In the genomic region with DNA sequence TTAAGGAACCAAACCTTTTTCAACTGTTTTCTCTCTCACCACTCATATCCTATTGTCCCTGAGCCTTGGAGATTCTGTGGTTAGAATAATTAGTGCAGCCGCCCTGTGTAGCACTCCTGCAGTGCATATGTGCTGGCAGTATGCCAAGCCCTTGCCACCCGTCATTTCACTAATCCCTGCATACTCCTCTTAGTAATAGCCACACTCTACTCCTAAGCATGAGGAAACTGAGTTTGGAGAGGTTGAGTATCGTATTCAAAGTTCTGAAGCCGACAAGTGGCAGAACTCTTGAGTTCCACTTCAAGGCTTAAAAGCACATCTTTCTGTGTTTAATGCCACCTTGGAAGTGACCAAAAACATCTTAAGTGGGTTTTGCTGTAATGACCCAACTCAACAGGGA, we compare ENCODE assay signal across 16 mouse cellular contexts. TPM values are rescaled to one million over a fixed set of nuclear protein-coding genes. Genes with fewer than 3 reads are reported as not detected.
DNase-seq lines count a peak whose midpoint lies in the region; ATAC-seq and TF ChIP-seq lines count a peak whose summit lies in the region.
"Had no signal": no experiment of that assay in that cellular context is flagged by ENCODE, and none has a peak within 500 bp of the region (broad histone marks: within the 10 kb centered on the region; RNA-seq: fewer than 3 reads in every experiment).

No protein-coding gene starts in this region.

- no peak for ATAC-seq in intestine, embryonic 14.5 days (replicated peaks; ENCODE audit: low FRiP score, low TSS enrichment, low read depth)
- ATAC-seq in intestine, postnatal 0 days = no peak
- ATAC-seq in lung, postnatal 0 days = peak; percentile 92

- no peak for DNase-seq in intestine, embryonic 14.5 days (ENCODE audit: low spot score)
- DNase-seq in MEL (ENCODE audit: low read depth, low spot score) = peak; percentile 12
- peak; percentile 74 for DNase-seq in brain, embryonic 14.5 days (ENCODE audit: low read depth)
- peak; percentile 85 for DNase-seq in lung, postnatal 0 days (ENCODE audit: low spot score)
- no peak for DNase-seq in right cerebral cortex, postnatal 10 days (ENCODE audit: low spot score in 2 of 2)
- DNase-seq in frontal cortex, postnatal 25 days (ENCODE audit: low spot score in 2 of 2) = no peak
- DNase-seq in adrenal gland, postnatal 36 days = no peak
- DNase-seq: adrenal gland, adult 8-10 months; gastrocnemius, postnatal 10 days; kidney, adult 9 months; spleen, adult 18-20 months had no signal

- H3K4me1 ChIP-seq in intestine, embryonic 14.5 days (replicated peaks; ENCODE audit: control insufficient read depth, insufficient read depth, low read length) = no peaks in the 10 kb centered on the region
- H3K4me1 ChIP-seq in intestine, postnatal 0 days (replicated peaks; ENCODE audit: control insufficient read depth, insufficient read depth, low read length) = no peaks in the 10 kb centered on the region
- no peaks in the 10 kb centered on the region; a peak in 1 of 4 replicates for H3K4me1 ChIP-seq in MEL (ENCODE audit: control insufficient read depth in 1 of 2, insufficient read depth in 2 of 2, low read length in 2 of 2)
- H3K4me1 ChIP-seq in lung, postnatal 0 days (ENCODE audit: insufficient read depth, low read depth, low read length) = peaks cover 4% of the 10 kb centered on the region; the same call in 1 of the 2 replicates

- H3K79me2 ChIP-seq in MEL (ENCODE audit: control insufficient read depth, insufficient read depth, low read length, poor library complexity) = no peaks in the 10 kb centered on the region

- 75% methylated on average over 4 of the region's 4 CpGs for WGBS in intestine, embryonic 14.5 days
- WGBS in intestine, postnatal 0 days = 54% methylated on average over 4 of the region's 4 CpGs
- 37% methylated on average over 4 of the region's 4 CpGs for WGBS in lung, postnatal 0 days

- no peak for TF ChIP-seq EP300 in MEL (IDR thresholded peaks at IDR 0.05; ENCODE audit: low read depth in 1 of 2, low read length in 2 of 2)
- TF ChIP-seq EP300 in lung, postnatal 0 days (IDR thresholded peaks at IDR 0.05) = peak; percentile 95

- H3K9ac ChIP-seq in intestine, embryonic 14.5 days (ENCODE audit: low read length) = no peak overlapping the region
- no peak overlapping the region for H3K9ac ChIP-seq in intestine, postnatal 0 days (ENCODE audit: low read depth, low read length)
- no peak overlapping the region for H3K9ac ChIP-seq in MEL (ENCODE audit: control insufficient read depth, low read depth, low read length, poor library complexity, severe bottlenecking)
- H3K9ac ChIP-seq in lung, postnatal 0 days (replicated peaks; ENCODE audit: low read depth) = no peak overlapping the region
- H3K9ac ChIP-seq: heart, embryonic 13.5 days; hindbrain, embryonic 14.5 days had no signal

- 0 out of 2 replicates have a peak, but pooled peaks cover 5% of the 10 kb centered on the region for H3K36me3 ChIP-seq in intestine, embryonic 14.5 days (ENCODE audit: control insufficient read depth, insufficient read depth, low read length)
- peaks cover 9% of the 10 kb centered on the region for H3K36me3 ChIP-seq in intestine, postnatal 0 days (ENCODE audit: control insufficient read depth, insufficient read depth)
- H3K36me3 ChIP-seq in MEL (ENCODE audit: control insufficient read depth in 1 of 2, insufficient read depth in 2 of 2, low read length in 2 of 2) = peaks cover 0 to 4% of the 10 kb centered on the region in 2 experiments; a peak in 2 of 4 replicates
- H3K36me3 ChIP-seq in lung, postnatal 0 days (ENCODE audit: insufficient read depth, low read length) = no peaks in the 10 kb centered on the region

- TF ChIP-seq CTCF in intestine, postnatal 0 days (IDR thresholded peaks at IDR 0.05; ENCODE audit: low read depth) = no peak
- no peak for TF ChIP-seq CTCF in MEL (IDR thresholded peaks at IDR 0.05 in 2 of 3, conservative IDR thresholded peaks at IDR 0.05 in 1 of 3; ENCODE audit: control insufficient read depth in 1 of 3, insufficient read depth in 1 of 3, low read depth in 2 of 3, low read length in 3 of 3, poor library complexity in 1 of 3, severe bottlenecking in 1 of 3)
- TF ChIP-seq CTCF in brain, embryonic 14.5 days (IDR thresholded peaks at IDR 0.05; ENCODE audit: borderline replicate concordance, extremely low read depth, insufficient read depth, insufficient read length) = no peak
- no peak for TF ChIP-seq CTCF in lung, postnatal 0 days (IDR thresholded peaks at IDR 0.05)

- peak overlapping the region; percentile 14; the same call in 1 of the 2 replicates for H3K27ac ChIP-seq in intestine, embryonic 14.5 days (ENCODE audit: low read depth)
- no peak overlapping the region for H3K27ac ChIP-seq in intestine, postnatal 0 days (ENCODE audit: low read depth, low read length)
- no peak overlapping the region for H3K27ac ChIP-seq in MEL (ENCODE audit: control insufficient read depth, low read depth, low read length)
- no peak overlapping the region for H3K27ac ChIP-seq in lung, postnatal 0 days (ENCODE audit: low read length)
- H3K27ac ChIP-seq: heart, embryonic 13.5 days; hindbrain, embryonic 14.5 days; layer of hippocampus, adult 2 months had no signal

- no peak for TF ChIP-seq RAD21 in MEL (IDR thresholded peaks at IDR 0.05; ENCODE audit: low read depth, low read length)

- no peaks in the 10 kb centered on the region for H3K27me3 ChIP-seq in intestine, embryonic 14.5 days (replicated peaks; ENCODE audit: control insufficient read depth, insufficient read depth, low read length)
- H3K27me3 ChIP-seq in intestine, postnatal 0 days (replicated peaks; ENCODE audit: control insufficient read depth, insufficient read depth, low read length) = no peaks in the 10 kb centered on the region
- no peaks in the 10 kb centered on the region for H3K27me3 ChIP-seq in MEL (ENCODE audit: control insufficient read depth in 1 of 2, insufficient read depth in 2 of 2, low read length in 2 of 2)
- H3K27me3 ChIP-seq in lung, postnatal 0 days (replicated peaks; ENCODE audit: insufficient read depth, low read length) = no peaks in the 10 kb centered on the region
- H3K27me3 ChIP-seq: heart, embryonic 13.5 days had no signal

- no peak overlapping the region for H3K4me3 ChIP-seq in intestine, embryonic 14.5 days (ENCODE audit: low read depth, low read length)
- no peak overlapping the region for H3K4me3 ChIP-seq in intestine, postnatal 0 days (ENCODE audit: low read depth, low read length)
- no peak overlapping the region for H3K4me3 ChIP-seq in MEL (ENCODE audit: control insufficient read depth in 1 of 2, insufficient read depth in 1 of 2, low read depth in 2 of 2, low read length in 2 of 2)
- no peak overlapping the region for H3K4me3 ChIP-seq in lung, postnatal 0 days (ENCODE audit: low read depth, low read length)
- H3K4me3 ChIP-seq: erythroblast, embryonic 14.5 days; heart, embryonic 13.5 days; layer of hippocampus, adult 2 months had no signal

- H3K4me2 ChIP-seq in intestine, embryonic 14.5 days (ENCODE audit: low read length) = no peak overlapping the region
- H3K4me2 ChIP-seq in intestine, postnatal 0 days (replicated peaks; ENCODE audit: low read depth) = no peak overlapping the region
- no peak overlapping the region for H3K4me2 ChIP-seq in lung, postnatal 0 days (replicated peaks; ENCODE audit: low read depth, low read length)
- H3K4me2 ChIP-seq: heart, embryonic 13.5 days; hindbrain, embryonic 14.5 days had no signal

- H3K9me3 ChIP-seq in intestine, embryonic 14.5 days (ENCODE audit: control insufficient read depth, low read length) = no peaks in the 10 kb centered on the region
- no peaks in the 10 kb centered on the region for H3K9me3 ChIP-seq in intestine, postnatal 0 days (ENCODE audit: control insufficient read depth)
- no peaks in the 10 kb centered on the region for H3K9me3 ChIP-seq in MEL (replicated peaks; ENCODE audit: insufficient read depth, low read length)
- H3K9me3 ChIP-seq in lung, postnatal 0 days (ENCODE audit: low read length) = no peaks in the 10 kb centered on the region
- H3K9me3 ChIP-seq: heart, embryonic 13.5 days had no signal

- no peak for TF ChIP-seq POLR2A in MEL (IDR thresholded peaks at IDR 0.05; ENCODE audit: control insufficient read depth in 1 of 2, insufficient read depth in 1 of 2, low read depth in 1 of 2, low read length in 2 of 2, poor library complexity in 1 of 2)
- TF ChIP-seq POLR2A in brain, embryonic 14.5 days (IDR thresholded peaks at IDR 0.05; ENCODE audit: borderline replicate concordance, extremely low read depth, insufficient read depth, insufficient read length, poor library complexity, severe bottlenecking) = no peak

TF ChIP-seq in MEL, 35 proteins besides CTCF, POLR2A, EP300 and RAD21:
- no peak for TF ChIP-seq KAT2A (conservative IDR thresholded peaks at IDR 0.05; ENCODE audit: low read depth, low read length)
TF ChIP-seq in MEL: peak in this region for 0.

RNA-seq across cellular contexts. Expression of a gene that starts 35.6 kb away (rescaled TPM):
- 63.3 and 74.0 TPM in 2 replicates for polyA plus RNA-seq in intestine, embryonic 14.5 days (2014; fragmentation: Nextera tagmentation; extraction: Ambion mirVana)
- polyA plus RNA-seq in intestine, postnatal 0 days (2015; fragmentation: Nextera tagmentation; extraction: Ambion mirVana) = 26.5 and 28.9 TPM in 2 replicates
- 16.4 and 20.1 TPM in 2 replicates for total RNA-seq in MEL (2012; rRNA removed)
- polyA plus RNA-seq in MEL (2012; ENCODE audit: insufficient read depth in 1 of 2, insufficient read length in 2 of 2, low read depth in 1 of 2, low replicate concordance in 2 of 2, missing spikeins in 1 of 2) = 10 to 100 TPM in 1 of 2 experiments, not detected in 1; 16.7 TPM
- polyA plus RNA-seq in brain, embryonic 14.5 days (2012; rRNA removed) = 73.3 and 86.3 TPM in 2 replicates
- 60.5 and 64.2 TPM in 2 replicates for polyA plus RNA-seq in lung, postnatal 0 days (2015; fragmentation: Nextera tagmentation; extraction: Ambion mirVana)
- total RNA-seq in adrenal gland, postnatal 36 days (2021) = 10 to 100 TPM; 28.9 to 30.8 TPM

RNA-seq across cellular contexts. Expression of a gene that starts 35.9 kb away (rescaled TPM):
- 33.3 and 38.3 TPM in 2 replicates for polyA plus RNA-seq in intestine, embryonic 14.5 days (2014; fragmentation: Nextera tagmentation; extraction: Ambion mirVana)
- polyA plus RNA-seq in intestine, postnatal 0 days (2015; fragmentation: Nextera tagmentation; extraction: Ambion mirVana) = 17.3 and 20.4 TPM in 2 replicates
- 20.0 and 28.0 TPM in 2 replicates for total RNA-seq in MEL (2012; rRNA removed)
- 10 to 100 TPM in 1 of 2 experiments, not detected in 1; 31.2 TPM for polyA plus RNA-seq in MEL (2012; ENCODE audit: insufficient read depth in 1 of 2, insufficient read length in 2 of 2, low read depth in 1 of 2, low replicate concordance in 2 of 2, missing spikeins in 1 of 2)
- polyA plus RNA-seq in brain, embryonic 14.5 days (2012; rRNA removed) = 23.7 and 33.5 TPM in 2 replicates
- 24.2 and 27.2 TPM in 2 replicates for polyA plus RNA-seq in lung, postnatal 0 days (2015; fragmentation: Nextera tagmentation; extraction: Ambion mirVana)
- total RNA-seq in adrenal gland, postnatal 36 days (2021) = 10 to 100 TPM; 24.3 to 28.4 TPM

RNA-seq across cellular contexts. Expression of a gene that starts 58.1 kb away (rescaled TPM):
- 25.1 and 26.1 TPM in 2 replicates for polyA plus RNA-seq in intestine, embryonic 14.5 days (2014; fragmentation: Nextera tagmentation; extraction: Ambion mirVana)
- polyA plus RNA-seq in intestine, postnatal 0 days (2015; fragmentation: Nextera tagmentation; extraction: Ambion mirVana) = 29.5 and 31.0 TPM in 2 replicates
- total RNA-seq in MEL (2012; rRNA removed) = 2.6 and 3.9 TPM in 2 replicates
- polyA plus RNA-seq in MEL (2012; ENCODE audit: insufficient read depth in 1 of 2, insufficient read length in 2 of 2, low read depth in 1 of 2, low replicate concordance in 2 of 2, missing spikeins in 1 of 2) = 10 to 100 TPM in 1 of 2 experiments, not detected in 1; 20.0 TPM
- polyA plus RNA-seq in brain, embryonic 14.5 days (2012; rRNA removed) = 2.3 and 3.0 TPM in 2 replicates
- polyA plus RNA-seq in lung, postnatal 0 days (2015; fragmentation: Nextera tagmentation; extraction: Ambion mirVana) = 111 and 116 TPM in 2 replicates
- total RNA-seq in adrenal gland, postnatal 36 days (2021) = 10 to 100 TPM; 11.7 to 14.4 TPM

Comparison
In these comparisons a context has a peak if more than half of its experiments do, and no peak if none do; other contexts are left out.
1. DNase-seq: peak in MEL (single experiment), brain, embryonic 14.5 days (single experiment) and lung, postnatal 0 days (single experiment); none in intestine, embryonic 14.5 days (single experiment), right cerebral cortex, postnatal 10 days (0 of 2), frontal cortex, postnatal 25 days (0 of 2) and adrenal gland, postnatal 36 days (0 of 2).